Mouse (Mus musculus): ENCODE results near the gene Cdc73.

GRCm38 (mm10) chr1:143701736-143702135, 957 bp downstream of the Cdc73 start:
- TF ChIP-seq POLR2A (IDR thresholded peaks at IDR 0.05; ENCODE audit: borderline replicate concordance, extremely low read depth, low read depth, low read length), result no peak
- TF ChIP-seq CTCF (IDR thresholded peaks at IDR 0.05; ENCODE audit: insufficient read depth, low read length), result no peak

Data from lung, adult 2 months (tissue).